Mouse (Mus musculus): ENCODE results near the gene Igsf8.

Igsf8 gene

GRCm38 (mm10) chr1:172324725-172325124 lies 63.3 kb downstream of the Igsf8 start:
- no peak for DNase-seq (ENCODE audit: low spot score)

GRCm38 (mm10) chr1:172325680-172326535 lies 64.5 kb downstream of the Igsf8 start:
- DNase-seq (ENCODE audit: low spot score): no peak

- DNase-seq (ENCODE audit: low spot score): no peak
Measured at GRCm38 (mm10) chr1:172326684-172327083, 65.2 kb downstream of the Igsf8 start.

- no peak for DNase-seq (ENCODE audit: low spot score)
Measured at GRCm38 (mm10) chr1:172327206-172328001, 66.0 kb downstream of the Igsf8 start.

DNA sequence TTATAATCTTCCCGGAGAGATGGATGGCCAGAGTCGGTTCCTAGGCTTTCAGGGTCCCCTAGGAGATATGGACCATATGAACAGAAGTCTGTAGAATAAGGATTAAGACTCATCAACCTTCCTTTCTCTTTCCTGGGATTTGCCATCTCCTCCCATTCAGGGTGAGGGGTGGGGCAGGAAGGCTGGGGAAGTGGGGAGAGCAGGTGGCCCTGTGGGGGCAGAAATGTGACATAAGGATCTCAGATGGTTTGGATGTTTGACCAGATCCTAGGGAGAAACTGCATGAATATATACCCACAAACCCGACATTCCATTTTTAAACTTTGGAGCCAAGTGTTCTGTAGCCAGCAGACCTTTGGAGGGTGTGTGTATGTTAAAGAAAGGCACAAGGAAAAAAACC lies 66.6 kb downstream of the Igsf8 start:
- DNase-seq (ENCODE audit: low spot score): no peak

- no peak for DNase-seq (ENCODE audit: low spot score)
Measured at GRCm38 (mm10) chr1:172328461-172328860, 67.0 kb downstream of the Igsf8 start.

GRCm38 (mm10) chr1:172329131-172329530 lies 67.7 kb downstream of the Igsf8 start, which contains the start of gene Kcnj9:
TSS of gene Kcnj9 (minus strand) at chr1:172329318.
- DNase-seq (ENCODE audit: low spot score): no peak

DNA sequence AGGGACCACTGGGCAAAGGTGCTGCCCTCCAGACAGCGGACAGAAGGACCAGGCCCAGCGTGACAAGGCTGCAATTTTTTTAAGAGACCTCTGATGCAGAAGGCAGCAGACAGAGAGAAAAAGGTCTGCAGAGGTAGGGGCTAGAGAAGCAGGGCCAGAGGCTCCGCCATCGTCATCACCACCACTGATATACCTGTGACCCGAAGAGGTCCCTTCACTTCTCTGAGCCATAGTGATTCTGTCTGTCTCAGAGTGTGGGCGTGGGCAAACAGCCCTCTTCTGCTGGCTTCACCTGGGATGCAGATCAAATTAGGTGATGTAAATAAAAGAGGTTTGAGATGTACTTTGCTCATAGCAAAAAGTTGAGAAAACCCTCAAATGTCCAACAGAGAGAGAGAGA lies 68.2 kb downstream of the Igsf8 start:
- DNase-seq (ENCODE audit: low spot score): no peak

- DNase-seq (ENCODE audit: low spot score): no peak
Measured at GRCm38 (mm10) chr1:172331422-172331947, 70.0 kb downstream of the Igsf8 start.

DNA sequence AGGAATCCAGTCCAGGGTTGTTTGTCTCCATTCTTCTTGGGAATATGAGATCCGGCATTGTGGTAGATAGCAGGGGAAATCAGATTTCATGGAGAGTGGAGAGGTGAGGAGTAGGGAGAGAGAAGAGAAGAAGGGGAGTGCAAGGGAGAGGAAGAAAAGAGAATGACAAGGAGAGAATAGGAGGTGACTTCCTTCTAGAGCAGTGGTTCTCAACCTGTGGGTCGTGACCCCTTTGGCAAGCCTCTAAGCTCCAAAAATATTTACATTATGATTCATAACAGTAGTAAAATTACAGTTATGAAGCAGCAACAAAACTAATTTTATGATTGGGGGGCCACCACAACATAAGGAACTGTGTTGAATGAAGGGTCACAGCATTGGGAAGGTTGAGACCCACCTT lies 71.5 kb downstream of the Igsf8 start:
- no peak for DNase-seq (ENCODE audit: low spot score)

DNA sequence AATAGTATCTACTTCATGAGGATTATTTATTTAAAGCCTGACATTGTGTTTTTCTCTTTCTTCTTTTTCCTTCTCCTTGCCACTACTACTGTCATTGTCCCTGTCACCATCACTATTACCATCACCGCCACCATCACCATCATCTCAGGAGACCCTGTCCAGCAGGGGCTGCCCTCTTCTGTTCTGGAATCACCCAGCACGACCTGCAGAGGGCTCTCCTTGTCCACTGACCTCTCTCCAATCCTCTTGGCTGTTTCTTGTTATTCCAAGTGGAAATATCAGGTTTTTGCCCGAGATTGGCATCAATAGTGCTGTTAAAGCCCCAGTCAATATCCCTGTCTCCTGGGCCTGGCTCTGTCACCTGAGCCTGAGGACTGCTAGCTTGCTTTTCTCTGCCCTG lies 72.1 kb downstream of the Igsf8 start:
- DNase-seq (ENCODE audit: low spot score): no peak

DNA sequence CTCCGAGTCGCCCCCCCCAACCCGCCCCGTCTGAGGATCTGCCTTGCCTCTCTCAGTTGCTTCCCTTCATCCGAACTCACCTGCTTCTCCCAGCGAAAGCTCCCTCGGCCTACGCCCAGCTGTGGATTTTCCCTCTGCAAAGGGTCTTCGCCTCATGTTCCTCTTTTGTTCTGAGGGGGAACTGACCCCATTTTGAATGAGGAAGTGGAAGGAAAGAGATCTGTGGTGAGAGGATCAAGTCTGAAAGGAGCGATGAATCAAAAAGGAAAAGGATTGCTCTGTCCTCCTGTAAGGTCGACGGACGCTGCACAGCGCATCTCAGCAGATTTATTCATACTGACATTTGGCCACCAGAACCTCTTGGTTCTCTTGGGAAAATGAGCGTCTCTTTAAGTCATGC lies 74.4 kb downstream of the Igsf8 start:
- DNase-seq (ENCODE audit: low spot score): no peak

GRCm38 (mm10) chr1:172337411-172338185 lies 76.2 kb downstream of the Igsf8 start:
- no peak for DNase-seq (ENCODE audit: low spot score)

DNA sequence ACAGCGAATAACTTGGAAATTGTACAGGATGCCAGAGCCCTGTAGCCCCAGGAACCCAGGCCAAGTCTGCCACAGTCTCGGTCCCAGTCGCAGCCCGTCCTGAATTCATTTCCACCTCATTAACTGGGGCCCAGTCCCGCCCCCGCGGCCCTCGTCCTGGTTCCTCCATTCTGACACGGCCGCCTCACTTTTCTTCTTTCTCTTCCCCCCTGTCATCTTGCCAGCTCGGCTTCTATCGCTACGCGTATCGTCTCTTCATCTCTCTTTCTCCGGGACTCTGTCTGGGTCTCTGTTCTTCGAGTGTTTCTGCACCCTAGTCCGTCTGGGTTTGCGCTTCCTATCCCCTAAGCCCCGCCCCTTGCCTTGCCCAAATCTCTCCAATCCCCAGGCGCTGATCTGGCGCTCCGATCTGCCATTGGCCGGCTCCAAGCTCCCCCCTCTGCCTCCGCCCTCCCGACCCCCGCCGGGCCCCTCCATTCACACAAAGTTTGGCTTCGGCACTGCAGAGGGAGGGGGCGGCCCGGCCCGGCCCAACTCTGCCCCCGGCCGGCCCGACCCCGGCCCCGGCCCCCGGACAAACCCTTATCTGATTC lies 79.4 kb downstream of the Igsf8 start, which contains the start of gene Kcnj10:
Gene Kcnj10 (plus strand): TSS at position 482 of the 593 bp plus-strand sequence.
- no peak for DNase-seq (ENCODE audit: low spot score)

DNA sequence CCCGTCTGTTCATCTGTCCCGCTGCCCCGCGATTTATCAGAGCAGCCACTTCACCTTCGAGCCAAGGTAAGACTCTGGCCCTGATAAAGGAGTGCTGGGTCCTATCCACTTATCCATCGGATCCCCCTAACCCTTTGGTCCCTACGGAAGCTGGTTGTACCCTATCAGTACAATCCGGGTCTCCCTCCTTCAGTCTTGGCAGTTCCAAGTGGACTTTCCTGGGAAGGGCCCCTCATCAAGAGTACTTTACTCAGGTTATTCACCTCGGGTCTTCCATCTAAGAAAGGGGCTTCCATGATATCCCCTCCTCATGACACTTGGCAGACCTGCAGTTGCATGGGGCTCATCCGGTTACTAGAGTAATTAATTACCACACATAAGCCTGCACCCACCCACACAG lies 79.9 kb downstream of the Igsf8 start:
- no peak for DNase-seq (ENCODE audit: low spot score)

GRCm38 (mm10) chr1:172342729-172343128 lies 81.3 kb downstream of the Igsf8 start:
- DNase-seq (ENCODE audit: low spot score): no peak

GRCm38 (mm10) chr1:172343914-172344313 lies 82.5 kb downstream of the Igsf8 start:
- no peak for DNase-seq (ENCODE audit: low spot score)

DNA sequence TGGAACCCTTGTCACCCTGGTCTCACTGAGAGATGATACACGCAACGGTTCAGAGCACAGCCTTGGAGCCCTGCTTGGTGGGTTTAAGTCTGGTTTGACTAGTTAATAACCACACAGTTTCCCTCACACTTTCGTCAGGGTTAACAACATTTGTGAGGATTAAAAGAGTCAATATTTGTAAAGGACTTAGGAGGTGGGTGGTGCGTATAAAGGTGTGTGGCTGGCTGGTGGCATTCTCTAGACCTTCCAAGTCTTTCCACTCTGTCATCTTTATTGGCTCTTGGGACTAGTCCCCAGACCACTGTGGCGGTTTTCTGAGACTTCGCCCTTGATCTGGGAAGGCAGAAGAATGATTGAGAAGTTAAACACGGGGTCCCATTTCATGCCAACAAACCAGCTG lies 83.4 kb downstream of the Igsf8 start:
- no peak for DNase-seq (ENCODE audit: low spot score)

GRCm38 (mm10) chr1:172346707-172347106 lies 85.3 kb downstream of the Igsf8 start:
- no peak for DNase-seq (ENCODE audit: low spot score)

DNA sequence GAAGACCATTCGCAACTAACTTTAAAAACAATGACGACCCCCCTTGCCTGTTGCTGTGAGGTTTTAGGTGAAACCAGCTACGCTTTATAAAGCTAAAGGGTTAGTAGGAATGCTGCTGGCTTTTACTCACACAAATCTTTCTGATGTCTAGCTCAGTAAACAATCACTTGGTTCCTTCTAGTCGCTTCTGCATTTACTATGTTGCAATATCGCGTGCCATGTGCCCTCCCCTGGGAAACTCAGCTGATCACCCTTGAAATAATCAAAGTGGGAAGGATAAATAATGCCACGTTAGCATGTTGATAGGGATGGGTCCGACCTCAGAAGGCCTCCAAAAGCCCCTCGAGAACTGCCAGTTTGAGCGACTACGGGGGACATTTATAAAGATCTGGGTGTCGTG lies 85.9 kb downstream of the Igsf8 start:
- DNase-seq (ENCODE audit: low spot score): no peak

DNA sequence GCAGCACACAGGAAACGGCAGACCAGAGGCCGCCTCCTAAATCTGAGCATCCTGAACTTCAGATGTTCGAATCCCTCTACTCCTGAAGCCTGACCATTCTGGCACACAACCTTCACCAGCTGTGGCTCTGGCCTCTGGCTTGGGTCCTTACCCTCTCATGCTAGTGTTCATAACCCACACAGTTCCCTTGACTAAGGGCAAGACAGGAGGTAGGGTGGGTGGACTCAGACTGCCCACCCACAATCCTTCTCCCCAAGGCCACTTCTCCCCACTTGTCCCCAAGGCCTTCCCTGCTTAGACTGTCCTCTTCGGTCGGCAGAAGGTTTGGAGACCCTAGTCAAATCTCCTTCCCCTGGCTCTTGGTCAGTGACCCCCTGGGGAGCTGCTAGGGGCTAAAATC lies 88.1 kb downstream of the Igsf8 start:
- no peak for DNase-seq (ENCODE audit: low spot score)
